Mouse (Mus musculus): Measurements from ENCODE around the gene Pea15a.

GRCm38 (mm10) chr1:172148279-172148954 lies 58.2 kb downstream of the Pea15a start:
- TF ChIP-seq TAL1 (IDR thresholded peaks at IDR 0.05; ENCODE audit: low read length) (no peak), GATA1 (IDR thresholded peaks at IDR 0.05; ENCODE audit: low read length) (no peak)

All from erythroblast, embryonic 14.5 days (primary cell).